Comparison of ENCODE assay signal across 23 mouse cellular contexts in genomic region chr8:46313798-46314197, GRCm38 (mm10). TPM values are rescaled to one million over a fixed set of nuclear protein-coding genes. Genes with fewer than 3 reads are reported as not detected.
"Had no signal": no experiment of that assay in that cellular context is flagged by ENCODE, and none has a peak within 500 bp of the region (broad histone marks: within the 10 kb centered on the region; RNA-seq: fewer than 3 reads in every experiment).

No protein-coding gene starts in this region.

- H3K9me3 ChIP-seq: lung, embryonic 15.5 days; megakaryocyte, embryonic 14.5 days; midbrain, embryonic 13.5 days; midbrain, embryonic 15.5 days; neural tube, embryonic 12.5 days; stomach, embryonic 15.5 days had no signal

- ATAC-seq: midbrain, embryonic 13.5 days; midbrain, embryonic 15.5 days had no signal

- DNase-seq: liver; lung, adult 2 months; right cerebral cortex, postnatal 14 days; thymus, adult 2 months; thymus, postnatal 25 days; thymus, postnatal 4 days had no signal

- H3K4me3 ChIP-seq: lung, embryonic 15.5 days; megakaryocyte, embryonic 14.5 days; midbrain, embryonic 13.5 days; midbrain, embryonic 15.5 days; neural tube, embryonic 12.5 days; stomach, embryonic 15.5 days had no signal

- H3K27me3 ChIP-seq: lung, embryonic 15.5 days; midbrain, embryonic 15.5 days; stomach, embryonic 15.5 days had no signal

- H3K36me3 ChIP-seq: lung, embryonic 15.5 days; midbrain, embryonic 13.5 days; midbrain, embryonic 15.5 days; neural tube, embryonic 12.5 days; stomach, embryonic 15.5 days had no signal

- H3K4me2 ChIP-seq: lung, embryonic 15.5 days; midbrain, embryonic 11.5 days; midbrain, embryonic 13.5 days; midbrain, embryonic 15.5 days; neural tube, embryonic 12.5 days; stomach, embryonic 15.5 days had no signal

- H3K27ac ChIP-seq: liver, embryonic 14.5 days; lung, embryonic 15.5 days; macrophage; midbrain, embryonic 13.5 days; midbrain, embryonic 15.5 days; neural tube, embryonic 12.5 days; stomach, embryonic 15.5 days; stomach, postnatal 0 days had no signal

- H3K9ac ChIP-seq: liver, embryonic 14.5 days; lung, embryonic 15.5 days; midbrain, embryonic 13.5 days; midbrain, embryonic 15.5 days; neural tube, embryonic 12.5 days; stomach, embryonic 15.5 days had no signal

- H3K4me1 ChIP-seq: lung, embryonic 15.5 days; midbrain, embryonic 13.5 days; midbrain, embryonic 15.5 days; neural tube, embryonic 12.5 days; stomach, embryonic 15.5 days had no signal

RNA-seq across cellular contexts. Expression of gene Helt, which starts 19.3 kb away (rescaled TPM):
- total RNA-seq: megakaryocyte progenitor cell, adult 5-6 weeks; monocyte, adult 5-6 weeks; neutrophil, adult 5-6 weeks had no signal
- polyA plus RNA-seq: liver, embryonic 14.5 days; liver, embryonic 16.5 days; lung, adult 2 months; lung, embryonic 15.5 days; macrophage; neural tube, embryonic 14.5 days; spleen, adult 2 months; stomach, postnatal 0 days; thymus, adult 2 months; urinary bladder, adult 2 months had no signal
